Mouse (Mus musculus): ENCODE measurements around the gene Esrrg. TPM values are rescaled to one million over a fixed set of nuclear protein-coding genes. Genes with fewer than 3 reads are reported as not detected.

Gene Esrrg
- polyA plus RNA-seq, 1 experiment: not detected

- no peaks in the 10 kb centered on the region for H3K79me3 ChIP-seq (ENCODE audit: low read depth)
- no peak for TF ChIP-seq FOSL1 (IDR thresholded peaks at IDR 0.05; ENCODE audit: insufficient read depth, low read length, poor library complexity, severe bottlenecking)
- TF ChIP-seq USF1 (IDR thresholded peaks at IDR 0.05; ENCODE audit: low read depth): no peak
- no peak for TF ChIP-seq MYOD1 (IDR thresholded peaks at IDR 0.05; ENCODE audit: control insufficient read depth, insufficient read length, low read depth)
- no peaks in the 10 kb centered on the region for H3K36me3 ChIP-seq (ENCODE audit: control insufficient read depth, insufficient read depth)
- no peaks in the 10 kb centered on the region for H3K27me3 ChIP-seq (ENCODE audit: control insufficient read depth, insufficient read depth, insufficient read length)
- no peaks in the 10 kb centered on the region for H3K79me2 ChIP-seq (ENCODE audit: control insufficient read depth, insufficient read depth)
- no peak overlapping the region for H3ac ChIP-seq (ENCODE audit: control insufficient read depth, insufficient read length, low read depth)
- no peak overlapping the region for H3K4me3 ChIP-seq (ENCODE audit: insufficient read depth, poor library complexity, severe bottlenecking)
These were observed 3.8 kb upstream of the Esrrg start for GRCm38 (mm10) chr1:187604691-187605310.

- H3K27me3 ChIP-seq (ENCODE audit: control insufficient read depth, insufficient read depth, insufficient read length): no peaks in the 10 kb centered on the region
- H3K36me3 ChIP-seq (ENCODE audit: control insufficient read depth, insufficient read depth): no peaks in the 10 kb centered on the region
- no peak for TF ChIP-seq CTCF (IDR thresholded peaks at IDR 0.05; ENCODE audit: control insufficient read depth, insufficient read depth, insufficient read length)
- TF ChIP-seq CEBPB (IDR thresholded peaks at IDR 0.05; ENCODE audit: low read depth): no peak
- no peak for TF ChIP-seq MYOG (IDR thresholded peaks at IDR 0.05; ENCODE audit: control insufficient read depth, extremely low read depth, insufficient read length)
- no peak for TF ChIP-seq USF1 (IDR thresholded peaks at IDR 0.05; ENCODE audit: low read depth)
- TF ChIP-seq FOSL1 (IDR thresholded peaks at IDR 0.05; ENCODE audit: insufficient read depth, low read length, poor library complexity, severe bottlenecking): no peak
- no peak for TF ChIP-seq MAX (IDR thresholded peaks at IDR 0.05)
- no peaks in the 10 kb centered on the region for H3K79me2 ChIP-seq (ENCODE audit: control insufficient read depth, insufficient read depth)
- no peak overlapping the region for H3K4me3 ChIP-seq (ENCODE audit: insufficient read depth, poor library complexity, severe bottlenecking)
- no peaks in the 10 kb centered on the region for H3K79me3 ChIP-seq (ENCODE audit: low read depth)
- H3ac ChIP-seq (ENCODE audit: control insufficient read depth, insufficient read length, low read depth): no peak overlapping the region
These were observed 3.0 kb upstream of the Esrrg start for GRCm38 (mm10) chr1:187605391-187606270.

- Histone ChIP-seq H3ac (ENCODE audit: control insufficient read depth, insufficient read length, low read depth) (no peak overlapping the region), H3K79me3 (ENCODE audit: low read depth) (no peaks in the 10 kb centered on the region), H3K79me2 (ENCODE audit: control insufficient read depth, insufficient read depth) (no peaks in the 10 kb centered on the region), H3K4me3 (ENCODE audit: insufficient read depth, poor library complexity, severe bottlenecking) (no peak overlapping the region), H3K27me3 (ENCODE audit: control insufficient read depth, insufficient read depth, insufficient read length) (no peaks in the 10 kb centered on the region), H3K36me3 (ENCODE audit: control insufficient read depth, insufficient read depth) (no peaks in the 10 kb centered on the region)
- TF ChIP-seq FOSL1 (IDR thresholded peaks at IDR 0.05; ENCODE audit: insufficient read depth, low read length, poor library complexity, severe bottlenecking) (no peak), MYOD1 (IDR thresholded peaks at IDR 0.05; ENCODE audit: control insufficient read depth, insufficient read length, low read depth) (no peak)
These were observed 2.1 kb upstream of the Esrrg start for GRCm38 (mm10) chr1:187606271-187607040.

- H3K79me3 ChIP-seq (ENCODE audit: low read depth): no peaks in the 10 kb centered on the region
- H3K79me2 ChIP-seq (ENCODE audit: control insufficient read depth, insufficient read depth): no peaks in the 10 kb centered on the region
- no peak for TF ChIP-seq USF1 (IDR thresholded peaks at IDR 0.05; ENCODE audit: low read depth)
- TF ChIP-seq MYOG (IDR thresholded peaks at IDR 0.05; ENCODE audit: control insufficient read depth, extremely low read depth, insufficient read length): no peak
- TF ChIP-seq MYOD1 (IDR thresholded peaks at IDR 0.05; ENCODE audit: control insufficient read depth, insufficient read length, low read depth): no peak
- TF ChIP-seq CEBPB (IDR thresholded peaks at IDR 0.05; ENCODE audit: low read depth): no peak
- TF ChIP-seq FOSL1 (IDR thresholded peaks at IDR 0.05; ENCODE audit: insufficient read depth, low read length, poor library complexity, severe bottlenecking): no peak
- no peak for TF ChIP-seq MAX (IDR thresholded peaks at IDR 0.05)
- TF ChIP-seq CTCF (IDR thresholded peaks at IDR 0.05; ENCODE audit: control insufficient read depth, insufficient read depth, insufficient read length): no peak
- H3K4me3 ChIP-seq (ENCODE audit: insufficient read depth, poor library complexity, severe bottlenecking): no peak overlapping the region
- H3K27me3 ChIP-seq (ENCODE audit: control insufficient read depth, insufficient read depth, insufficient read length): no peaks in the 10 kb centered on the region
- H3K36me3 ChIP-seq (ENCODE audit: control insufficient read depth, insufficient read depth): no peaks in the 10 kb centered on the region
- no peak overlapping the region for H3ac ChIP-seq (ENCODE audit: control insufficient read depth, insufficient read length, low read depth)
These were observed 1.2 kb upstream of the Esrrg start for GRCm38 (mm10) chr1:187607065-187608047.

Measured in C2C12 (cell line).